Mouse (Mus musculus): ENCODE measurements around the gene Numb. TPM values are rescaled to one million over a fixed set of nuclear protein-coding genes. Genes with fewer than 3 reads are reported as not detected.

Numb gene
- polyA plus RNA-seq, 1 experiment from 2014 or later, result 19.9 TPM

- Histone ChIP-seq H3K9me3 (ENCODE audit: control insufficient read depth, low read length) (no peaks in the 10 kb centered on the region), H3K4me1 (replicated peaks; ENCODE audit: control insufficient read depth, insufficient read depth) (no peaks in the 10 kb centered on the region), H3K4me3 (ENCODE audit: low read depth, low read length) (no peak overlapping the region), H3K4me2 (replicated peaks; ENCODE audit: low read depth) (no peak overlapping the region), H3K27ac (replicated peaks) (no peak overlapping the region), H3K9ac (ENCODE audit: low read length) (no peak overlapping the region), H3K36me3 (ENCODE audit: control insufficient read depth, insufficient read depth, low read length) (no peaks in the 10 kb centered on the region), H3K27me3 (ENCODE audit: control insufficient read depth, insufficient read depth, low read length) (no peaks in the 10 kb centered on the region)
- 81% methylated on average over 3 of the region's 3 CpGs for WGBS
- DNase-seq (ENCODE audit: low spot score) (no peak), ATAC-seq (ENCODE audit: low FRiP score, low TSS enrichment) (no peak)
- no peak for TF ChIP-seq CTCF (IDR thresholded peaks at IDR 0.05; ENCODE audit: low read depth)
- TF ChIP-seq EP300 (optimal IDR thresholded peaks at IDR 0.05), result no peak
These were observed 67.5 kb downstream of the Numb start for GRCm38 (mm10) chr12:83854281-83854680.

GRCm38 (mm10) chr12:83852512-83853213, 69.1 kb downstream of the Numb start:
- 69% methylated on average over 5 of the region's 5 CpGs for WGBS
- Histone ChIP-seq H3K27ac (replicated peaks) (no peak overlapping the region), H3K9me3 (ENCODE audit: control insufficient read depth, low read length) (no peaks in the 10 kb centered on the region), H3K4me3 (ENCODE audit: low read depth, low read length) (no peak overlapping the region), H3K27me3 (ENCODE audit: control insufficient read depth, insufficient read depth, low read length) (no peaks in the 10 kb centered on the region), H3K36me3 (ENCODE audit: control insufficient read depth, insufficient read depth, low read length) (no peaks in the 10 kb centered on the region), H3K9ac (ENCODE audit: low read length) (no peak overlapping the region), H3K4me1 (replicated peaks; ENCODE audit: control insufficient read depth, insufficient read depth) (no peaks in the 10 kb centered on the region), H3K4me2 (replicated peaks; ENCODE audit: low read depth) (no peak overlapping the region)
- DNase-seq (ENCODE audit: low spot score), result no peak
- TF ChIP-seq CTCF (IDR thresholded peaks at IDR 0.05; ENCODE audit: low read depth) (no peak), EP300 (optimal IDR thresholded peaks at IDR 0.05) (no peak)
- no peak for ATAC-seq (ENCODE audit: low FRiP score, low TSS enrichment)

- TF ChIP-seq EP300 (optimal IDR thresholded peaks at IDR 0.05) (no peak), CTCF (IDR thresholded peaks at IDR 0.05; ENCODE audit: low read depth) (no peak)
- Histone ChIP-seq H3K27ac (replicated peaks) (no peak overlapping the region), H3K9me3 (ENCODE audit: control insufficient read depth, low read length) (no peaks in the 10 kb centered on the region), H3K4me1 (replicated peaks; ENCODE audit: control insufficient read depth, insufficient read depth) (no peaks in the 10 kb centered on the region), H3K9ac (ENCODE audit: low read length) (no peak overlapping the region), H3K27me3 (ENCODE audit: control insufficient read depth, insufficient read depth, low read length) (no peaks in the 10 kb centered on the region), H3K4me3 (ENCODE audit: low read depth, low read length) (no peak overlapping the region), H3K36me3 (ENCODE audit: control insufficient read depth, insufficient read depth, low read length) (no peaks in the 10 kb centered on the region), H3K4me2 (replicated peaks; ENCODE audit: low read depth) (no peak overlapping the region)
- DNase-seq (ENCODE audit: low spot score) (no peak), ATAC-seq (ENCODE audit: low FRiP score, low TSS enrichment) (no peak)
- WGBS, result 83% methylated on average over 4 of the region's 4 CpGs
These were observed 71.4 kb downstream of the Numb start for GRCm38 (mm10) chr12:83850334-83850733.

DNA sequence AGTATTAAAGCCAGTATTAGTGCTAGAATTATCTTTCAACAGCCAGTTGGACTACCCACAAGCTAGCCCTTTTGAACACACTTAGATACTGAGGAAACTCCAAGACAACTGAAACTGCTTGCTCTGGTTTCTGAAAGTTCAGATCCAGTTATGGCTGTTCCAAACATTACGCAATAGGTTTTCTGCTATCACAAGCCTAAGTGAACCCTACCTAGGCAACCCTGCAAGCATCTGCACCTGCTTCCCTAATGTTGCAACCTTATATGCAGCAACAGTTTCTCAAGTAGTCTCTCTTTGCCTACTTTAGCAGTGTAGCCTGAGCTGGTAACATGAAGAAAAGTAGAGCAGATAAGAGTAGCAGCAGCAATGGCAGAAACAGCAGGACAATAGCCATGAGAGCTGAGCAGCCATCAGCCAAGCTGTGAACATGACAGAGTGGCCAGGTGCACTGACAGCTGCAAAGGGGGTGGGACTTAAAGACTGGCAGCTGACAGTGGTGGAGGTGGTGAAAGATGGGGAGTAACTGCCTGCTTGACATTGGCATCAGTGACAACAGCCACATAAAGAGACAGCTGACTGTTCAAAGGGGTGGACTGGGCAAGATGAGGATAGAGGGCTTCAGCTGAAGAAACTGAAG, 73.0 kb downstream of the Numb start:
- Histone ChIP-seq H3K9me3 (ENCODE audit: control insufficient read depth, low read length) (no peaks in the 10 kb centered on the region), H3K4me3 (ENCODE audit: low read depth, low read length) (no peak overlapping the region), H3K9ac (ENCODE audit: low read length) (no peak overlapping the region), H3K36me3 (ENCODE audit: control insufficient read depth, insufficient read depth, low read length) (no peaks in the 10 kb centered on the region), H3K4me2 (replicated peaks; ENCODE audit: low read depth) (no peak overlapping the region), H3K27ac (replicated peaks) (no peak overlapping the region), H3K27me3 (ENCODE audit: control insufficient read depth, insufficient read depth, low read length) (no peaks in the 10 kb centered on the region), H3K4me1 (replicated peaks; ENCODE audit: control insufficient read depth, insufficient read depth) (no peaks in the 10 kb centered on the region)
- DNase-seq (ENCODE audit: low spot score) (no peak), ATAC-seq (ENCODE audit: low FRiP score, low TSS enrichment) (no peak)
- TF ChIP-seq EP300 (optimal IDR thresholded peaks at IDR 0.05) (no peak), CTCF (IDR thresholded peaks at IDR 0.05; ENCODE audit: low read depth) (no peak)
- 92% methylated on average over 1 of the region's 1 CpGs for WGBS

- no peak for DNase-seq (ENCODE audit: low spot score)
- H3K4me2 ChIP-seq (replicated peaks; ENCODE audit: low read depth), result no peak overlapping the region
- no peak overlapping the region for H3K27ac ChIP-seq (replicated peaks)
- no peaks in the 10 kb centered on the region for H3K27me3 ChIP-seq (ENCODE audit: control insufficient read depth, insufficient read depth, low read length)
- no peaks in the 10 kb centered on the region for H3K9me3 ChIP-seq (ENCODE audit: control insufficient read depth, low read length)
- 74% methylated on average over 2 of the region's 2 CpGs for WGBS
- no peak for ATAC-seq (ENCODE audit: low FRiP score, low TSS enrichment)
- no peaks in the 10 kb centered on the region for H3K4me1 ChIP-seq (replicated peaks; ENCODE audit: control insufficient read depth, insufficient read depth)
- TF ChIP-seq EP300 (optimal IDR thresholded peaks at IDR 0.05) (no peak), CTCF (IDR thresholded peaks at IDR 0.05; ENCODE audit: low read depth) (no peak)
- H3K36me3 ChIP-seq (ENCODE audit: control insufficient read depth, insufficient read depth, low read length), result no peaks in the 10 kb centered on the region
- no peak overlapping the region for H3K4me3 ChIP-seq (ENCODE audit: low read depth, low read length)
- H3K9ac ChIP-seq (ENCODE audit: low read length), result no peak overlapping the region
These were observed 73.9 kb downstream of the Numb start for GRCm38 (mm10) chr12:83847877-83848276.

All from stomach, postnatal 0 days (tissue).